Mouse (Mus musculus) neural tube, embryonic 12.5 days (tissue): ENCODE measurements around the gene Carmil2. TPM values are rescaled to one million over a fixed set of nuclear protein-coding genes. Genes with fewer than 3 reads are reported as not detected.

Experiments
- ATAC-seq: fragments of 200-750 bp; cut with Nextera tagmentation; 2 replicates; pipeline ENCODE4 v1.8.0; 2017; ENCODE audit warnings: low read depth, mild to moderate bottlenecking, moderate TSS enrichment, moderate library complexity; ENCODE audit not compliant: low FRiP score
- H3K27ac ChIP-seq: fragments of 300-500 bp; sonication (generic); 2 replicates; pipeline ENCODE4 v1.5.1; 2016
- H3K27me3 ChIP-seq: fragments of 300-500 bp; sonication (generic); replicated peaks from 2 replicates; pipeline ENCODE4 v1.6.1; 2016; ENCODE audit warnings: mild to moderate bottlenecking
- H3K36me3 ChIP-seq: fragments of 300-500 bp; sonication (generic); 2 replicates; pipeline ENCODE4 v1.6.1; 2016; ENCODE audit warnings: mild to moderate bottlenecking
- H3K4me1 ChIP-seq: fragments of 300-500 bp; sonication (generic); 2 replicates; pipeline ENCODE4 v1.6.1; 2016
- H3K4me2 ChIP-seq: fragments of 300-500 bp; sonication (generic); replicated peaks from 2 replicates; pipeline ENCODE4 v1.6.1; 2016; ENCODE audit warnings: mild to moderate bottlenecking
- H3K4me3 ChIP-seq: fragments of 300-500 bp; sonication (generic); 2 replicates; pipeline ENCODE4 v1.5.1; 2016
- H3K9ac ChIP-seq: fragments of 300-500 bp; sonication (generic); 2 replicates; pipeline ENCODE4 v1.6.1; 2016; ENCODE audit warnings: mild to moderate bottlenecking
- H3K9me3 ChIP-seq: fragments of 300-500 bp; sonication (generic); 2 replicates; pipeline ENCODE4 v1.6.1; 2016; ENCODE audit warnings: mild to moderate bottlenecking
- WGBS: fragments of 180-500 bp; shearing (Covaris S2); methylation state at CpG from one replicate; pipeline ENCODE4 v1.1.7; 2016; 5-methylcytosine and 5-hydroxymethylcytosine counted together
- polyA plus RNA-seq: library from polyadenylated mRNA; unstranded; fragments of >200 nt; fragmentation: Nextera tagmentation; extraction: Ambion mirVana; gene quantifications from 2 replicates; pipeline ENCODE4 v1.2.1, GENCODE M21; 2016

Gene Carmil2
- polyA plus RNA-seq, 1 experiment from 2014 or later = 13.8 TPM

- no peak overlapping the region for H3K27ac ChIP-seq
- ATAC-seq = no peak
- no peak overlapping the region for H3K4me3 ChIP-seq
- 90% methylated on average over 5 of the region's 5 CpGs for WGBS
- peaks cover 42% of the 10 kb centered on the region for H3K36me3 ChIP-seq
- no peaks in the 10 kb centered on the region for H3K27me3 ChIP-seq
- no peak overlapping the region for H3K9ac ChIP-seq
- no peaks in the 10 kb centered on the region for H3K9me3 ChIP-seq
- H3K4me1 ChIP-seq = peaks cover 37% of the 10 kb centered on the region
- no peak overlapping the region for H3K4me2 ChIP-seq
These were observed 12.7 kb downstream of the Carmil2 start for GRCm38 (mm10) chr8:105698734-105699133.

- Histone ChIP-seq H3K4me1 (peaks cover 28% of the 10 kb centered on the region), H3K9ac (peak overlapping the region; percentile 69; the same call in 1 of the 2 replicates), H3K27me3 (no peaks in the 10 kb centered on the region), H3K27ac (no peak overlapping the region), H3K9me3 (no peaks in the 10 kb centered on the region), H3K4me3 (peak overlapping the region; percentile 49), H3K36me3 (peaks cover 50% of the 10 kb centered on the region), H3K4me2 (peak overlapping the region; percentile 96)
- no peak for ATAC-seq
- WGBS = 87% methylated on average over 11 of the region's 11 CpGs
These were observed 13.6 kb downstream of the Carmil2 start for GRCm38 (mm10) chr8:105699488-105700215.

- WGBS = 0% methylated on average over 21 of the region's 21 CpGs
- Histone ChIP-seq H3K27ac (no peak overlapping the region), H3K4me2 (peak overlapping the region; percentile 96), H3K36me3 (peaks cover 47% of the 10 kb centered on the region), H3K27me3 (no peaks in the 10 kb centered on the region), H3K4me1 (peaks cover 23% of the 10 kb centered on the region), H3K9me3 (no peaks in the 10 kb centered on the region), H3K4me3 (peak overlapping the region; percentile 49), H3K9ac (peak overlapping the region; percentile 69)
- ATAC-seq = peak; percentile 55
These were observed 14.5 kb downstream of the Carmil2 start for GRCm38 (mm10) chr8:105700566-105700965.

GRCm38 (mm10) chr8:105700966-105701824 lies 15.1 kb downstream of the Carmil2 start, which contains the start of the genes Acd and Pard6a:
Acd (minus strand) TSS chr8:105701102.
Pard6a (plus strand) TSS chr8:105701148.
- WGBS = under 1% methylated on average over 60 of the region's 60 CpGs
- H3K4me2 ChIP-seq = peak within 1 kb of the TSS; percentile 96
- peak within 1 kb of the TSS; percentile 44 for H3K27ac ChIP-seq
- H3K4me3 ChIP-seq = peak within 1 kb of the TSS; percentile 49
- peak within 1 kb of the TSS; percentile 69 for H3K9ac ChIP-seq
- no peaks in the 10 kb centered on the region for H3K27me3 ChIP-seq
- ATAC-seq = peak; percentile 79
- peaks cover 26% of the 10 kb centered on the region for H3K4me1 ChIP-seq
- H3K36me3 ChIP-seq = peaks cover 44% of the 10 kb centered on the region
- H3K9me3 ChIP-seq = no peaks in the 10 kb centered on the region

GRCm38 (mm10) chr8:105702001-105702401 lies 15.9 kb downstream of the Carmil2 start:
- Histone ChIP-seq H3K4me3 (peak overlapping the region; percentile 49), H3K27me3 (no peaks in the 10 kb centered on the region), H3K36me3 (peaks cover 36% of the 10 kb centered on the region), H3K4me1 (peaks cover 33% of the 10 kb centered on the region), H3K4me2 (peak overlapping the region; percentile 96), H3K27ac (peak overlapping the region; percentile 44; the same call in 1 of the 2 replicates), H3K9ac (peak overlapping the region; percentile 53), H3K9me3 (no peaks in the 10 kb centered on the region)
- 40% methylated on average over 18 of the region's 18 CpGs for WGBS
- peak; percentile 21 for ATAC-seq

- Histone ChIP-seq H3K36me3 (peaks cover 28% of the 10 kb centered on the region), H3K27me3 (no peaks in the 10 kb centered on the region), H3K27ac (no peak overlapping the region), H3K9me3 (no peaks in the 10 kb centered on the region), H3K9ac (peak overlapping the region; percentile 53), H3K4me2 (peak overlapping the region; percentile 96), H3K4me1 (peaks cover 41% of the 10 kb centered on the region), H3K4me3 (no peak overlapping the region)
- WGBS = 92% methylated on average over 24 of the region's 24 CpGs
- no peak for ATAC-seq
These were observed 16.8 kb downstream of the Carmil2 start for GRCm38 (mm10) chr8:105702731-105703415.

- Histone ChIP-seq H3K4me1 (peaks cover 43% of the 10 kb centered on the region), H3K36me3 (peaks cover 17% of the 10 kb centered on the region), H3K27me3 (no peaks in the 10 kb centered on the region), H3K9me3 (no peaks in the 10 kb centered on the region), H3K9ac (no peak overlapping the region), H3K4me3 (no peak overlapping the region), H3K4me2 (no peak overlapping the region), H3K27ac (no peak overlapping the region)
- no peak for ATAC-seq
- WGBS = 95% methylated on average over 34 of the region's 34 CpGs
These were observed 18.2 kb downstream of the Carmil2 start for GRCm38 (mm10) chr8:105704146-105704812.

GRCm38 (mm10) chr8:105704955-105705354 lies 18.9 kb downstream of the Carmil2 start:
- no peak overlapping the region for H3K27ac ChIP-seq
- WGBS = 93% methylated on average over 6 of the region's 6 CpGs
- H3K27me3 ChIP-seq = no peaks in the 10 kb centered on the region
- no peak overlapping the region for H3K4me3 ChIP-seq
- peaks cover 17% of the 10 kb centered on the region for H3K36me3 ChIP-seq
- ATAC-seq = no peak
- no peak overlapping the region for H3K9ac ChIP-seq
- no peaks in the 10 kb centered on the region for H3K9me3 ChIP-seq
- no peak overlapping the region for H3K4me2 ChIP-seq
- H3K4me1 ChIP-seq = peaks cover 38% of the 10 kb centered on the region

GRCm38 (mm10) chr8:105706426-105706825 lies 20.4 kb downstream of the Carmil2 start:
- no peak overlapping the region for H3K27ac ChIP-seq
- WGBS = 80% methylated on average over 12 of the region's 12 CpGs
- no peaks in the 10 kb centered on the region for H3K9me3 ChIP-seq
- H3K4me1 ChIP-seq = peaks cover 31% of the 10 kb centered on the region
- peak overlapping the region; percentile 93 for H3K4me2 ChIP-seq
- no peak overlapping the region for H3K9ac ChIP-seq
- H3K27me3 ChIP-seq = no peaks in the 10 kb centered on the region
- H3K4me3 ChIP-seq = no peak overlapping the region
- peaks cover 17% of the 10 kb centered on the region for H3K36me3 ChIP-seq
- ATAC-seq = no peak

- Histone ChIP-seq H3K27me3 (no peaks in the 10 kb centered on the region), H3K9ac (peak within 1 kb of the TSS; percentile 63), H3K4me2 (peak within 1 kb of the TSS; percentile 93), H3K4me3 (peak within 1 kb of the TSS; percentile 54), H3K27ac (no peak within 1 kb of the TSS), H3K36me3 (peaks cover 17% of the 10 kb centered on the region), H3K9me3 (no peaks in the 10 kb centered on the region), H3K4me1 (peaks cover 20% of the 10 kb centered on the region)
- under 1% methylated on average over 55 of the region's 55 CpGs for WGBS
- peak; percentile 84 for ATAC-seq
These were observed 21.7 kb downstream of the Carmil2 start, which contains the start of the genes 4933405L10Rik and Enkd1 for GRCm38 (mm10) chr8:105707498-105708403. 4933405L10Rik (plus strand) TSS chr8:105707655. Enkd1 (minus strand) TSS chr8:105708210.
